Mouse (Mus musculus): ENCODE results near the gene Slc26a8.
"Not testable (repeated sequence)": the region's sequence is repeated elsewhere in the genome, so short reads cannot be mapped to it uniquely, and the experiment has no call there.

Gene Slc26a8

DNA sequence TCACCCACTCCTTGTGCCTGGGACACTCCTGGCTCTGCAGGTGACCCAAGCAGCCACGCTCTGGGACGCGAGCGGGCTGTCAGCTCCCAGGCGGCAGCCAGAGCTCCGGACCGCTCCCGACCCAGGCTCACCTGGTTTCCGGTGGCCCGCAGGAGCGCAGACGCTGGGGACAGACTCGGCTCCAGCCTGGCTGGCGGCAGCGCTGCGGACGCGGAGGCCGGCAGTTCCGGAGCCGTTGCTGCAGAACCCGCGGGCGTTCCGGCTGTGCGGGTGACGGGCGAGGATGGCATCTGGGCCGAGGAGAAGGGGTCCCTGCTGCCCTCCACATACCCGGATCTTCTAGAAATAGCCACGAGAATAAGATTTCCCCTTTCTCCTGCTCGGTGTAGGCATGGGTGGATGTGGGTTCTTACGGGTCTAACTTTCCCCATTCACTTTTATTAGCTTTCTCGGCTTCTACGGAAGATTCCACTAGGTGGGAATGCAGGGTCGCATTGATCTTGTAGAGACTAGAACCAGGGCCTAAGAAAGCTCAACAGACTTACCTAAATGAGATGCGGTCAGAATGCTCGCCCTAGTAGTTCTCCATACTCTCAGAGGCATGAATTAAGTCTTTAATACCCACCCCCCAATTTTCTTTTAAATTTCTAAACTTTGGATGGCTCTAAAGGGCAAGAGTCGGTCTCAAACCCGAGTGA is at the start of gene Slc26a8:
TSS of gene Slc26a8 (minus strand) at position 648 of the 698 bp plus-strand sequence.
- peak; percentile 61 to 69 for DNase-seq

- DNase-seq: no peak
Measured at GRCm38 (mm10) chr17:28739244-28739643, 49.2 kb upstream of the Slc26a8 start.

DNA sequence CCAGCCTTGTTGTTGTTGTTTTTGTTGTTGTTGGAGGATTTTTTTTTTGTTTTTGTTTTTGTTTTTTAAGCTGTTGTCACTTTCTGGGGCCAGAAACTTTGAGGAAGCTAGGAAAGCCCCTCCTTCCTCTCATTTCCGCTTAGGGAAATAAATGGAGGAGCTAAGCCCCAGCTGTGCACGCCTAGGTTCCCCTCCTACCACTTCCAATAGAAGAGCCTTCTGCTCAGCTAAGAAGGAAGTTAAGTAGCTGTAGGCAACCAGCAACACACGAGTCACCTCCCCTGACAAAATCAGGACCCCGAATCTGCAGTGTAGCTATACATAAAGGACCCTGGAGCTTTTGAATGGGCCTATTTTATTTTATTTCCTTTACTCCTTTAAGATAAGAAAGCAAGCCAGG is 47.9 kb upstream of the Slc26a8 start:
- no peak for DNase-seq

GRCm38 (mm10) chr17:28736486-28736885 is 46.5 kb upstream of the Slc26a8 start:
- DNase-seq: no peak

- no peak for DNase-seq
Measured at GRCm38 (mm10) chr17:28735317-28736105, 45.5 kb upstream of the Slc26a8 start.

DNA sequence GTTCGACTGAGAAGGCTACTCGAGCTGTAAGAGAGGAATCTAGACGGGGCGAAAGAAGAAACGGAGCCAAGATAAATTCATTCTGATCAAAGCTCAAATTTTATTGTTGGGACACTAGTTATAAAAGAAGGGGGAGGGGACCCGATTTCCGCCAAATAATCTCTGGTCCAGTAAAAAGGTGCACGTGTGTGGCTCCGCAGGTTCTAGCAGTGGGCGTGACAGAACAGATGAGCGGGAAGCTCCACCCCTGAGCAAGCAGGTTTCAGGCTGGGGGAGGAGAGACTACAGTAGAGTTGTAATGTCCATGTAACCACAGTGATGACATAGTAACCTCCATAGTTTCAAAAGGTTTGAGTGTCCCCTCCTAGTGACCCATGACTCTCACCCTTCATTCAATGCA is 37.5 kb upstream of the Slc26a8 start:
- DNase-seq: not testable (repeated sequence)

- DNase-seq: no peak
Measured at GRCm38 (mm10) chr17:28725783-28726182, 35.8 kb upstream of the Slc26a8 start, which contains the start of gene AC170998.1. AC170998.1 (plus strand) TSS chr17:28726083.

GRCm38 (mm10) chr17:28717535-28717934 is 27.5 kb upstream of the Slc26a8 start:
- DNase-seq: no peak

DNA sequence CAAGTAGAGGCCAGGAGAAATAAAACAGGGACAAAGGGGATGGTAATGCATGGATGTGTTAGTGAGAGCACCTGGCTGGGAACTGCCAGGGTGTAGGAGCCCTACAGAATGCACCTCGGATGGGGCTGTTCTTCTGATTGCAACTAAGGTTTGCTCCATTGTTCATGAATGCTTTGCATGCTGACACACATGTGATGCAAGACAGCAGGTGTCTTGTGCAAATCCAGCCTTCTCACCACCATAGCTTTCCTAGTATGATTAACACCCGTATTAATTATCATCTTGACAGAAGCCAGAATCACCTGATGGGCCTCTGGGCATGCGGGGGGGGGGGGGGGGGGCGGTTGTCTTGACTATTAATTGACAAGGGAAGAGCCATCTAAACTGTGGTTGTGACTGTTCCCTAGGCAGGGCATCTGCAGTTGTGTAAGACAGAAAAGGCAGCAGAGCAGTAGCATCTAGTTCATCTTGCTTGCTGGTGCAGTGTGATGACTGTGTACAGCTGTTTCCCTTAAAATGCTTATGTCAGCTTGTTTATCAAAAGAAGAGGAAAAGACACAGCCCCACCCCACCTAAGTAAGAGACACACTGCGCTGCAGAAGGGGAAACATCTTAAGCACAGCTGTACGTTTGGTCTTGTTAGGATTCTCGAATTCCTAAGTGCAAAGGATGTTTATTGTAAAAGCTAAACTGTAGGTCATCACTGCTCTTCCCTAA is 26.0 kb upstream of the Slc26a8 start:
- DNase-seq: no peak

DNA sequence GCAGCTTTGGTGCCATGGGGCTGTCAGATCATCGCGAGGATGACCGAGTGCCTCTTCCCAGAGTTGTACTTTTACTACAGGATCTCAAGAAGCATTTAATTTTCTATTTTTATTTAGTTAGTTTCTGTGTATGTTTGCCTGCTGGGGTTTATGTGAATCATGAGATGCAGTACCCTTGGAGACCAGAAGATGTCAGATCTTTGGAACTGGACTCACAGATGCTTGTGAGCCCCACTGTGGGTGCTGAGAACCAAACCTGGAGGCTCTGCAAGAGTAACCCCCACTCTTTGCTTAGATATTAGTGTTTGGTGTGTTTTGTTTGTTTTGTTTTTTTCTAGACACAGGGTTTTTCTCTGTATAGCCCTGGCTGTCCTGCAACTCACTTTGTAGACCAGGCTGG is 24.0 kb upstream of the Slc26a8 start:
- DNase-seq: no peak

DNA sequence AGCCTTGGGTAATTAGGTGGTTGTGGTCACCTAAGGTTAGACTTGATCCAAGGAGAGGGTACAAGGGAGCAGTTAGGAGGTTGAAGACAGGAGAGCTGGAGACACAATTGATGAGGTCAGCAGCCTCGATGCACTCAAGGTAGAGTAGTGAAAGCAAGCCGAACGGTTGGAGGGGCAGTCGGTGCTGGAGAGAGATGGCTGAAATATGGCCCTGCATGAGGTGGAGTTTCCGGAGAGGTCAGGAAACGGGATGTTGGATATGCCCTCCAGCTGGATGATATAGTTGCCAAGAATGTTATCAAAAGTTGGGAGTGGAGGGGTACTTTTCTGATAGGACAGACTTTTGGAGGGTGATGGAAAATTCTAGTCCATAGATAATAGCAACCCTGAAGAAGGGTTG is 22.3 kb upstream of the Slc26a8 start:
- no peak for DNase-seq

DNA sequence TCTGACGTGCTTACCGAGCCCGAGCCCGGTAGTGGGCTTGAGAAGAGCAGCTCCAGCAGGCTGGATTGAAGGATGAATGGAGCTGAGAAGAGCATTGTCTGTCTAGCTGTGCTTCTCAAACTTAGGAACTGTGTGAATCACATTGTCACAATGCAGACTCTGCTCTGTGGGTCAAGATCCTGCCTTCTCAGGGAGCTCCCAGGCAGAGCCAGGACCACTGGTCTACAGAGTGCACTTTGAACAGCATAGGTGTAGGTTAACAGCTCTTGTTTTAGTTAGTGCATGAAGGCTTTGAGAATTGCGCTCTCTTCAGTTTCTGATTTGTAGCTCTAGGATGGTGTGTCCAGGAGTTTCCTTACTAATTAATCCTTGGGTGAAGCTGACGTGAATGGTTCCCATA is 21.2 kb upstream of the Slc26a8 start:
- no peak for DNase-seq

- DNase-seq: no peak
Measured at GRCm38 (mm10) chr17:28710291-28710688, 20.3 kb upstream of the Slc26a8 start.

GRCm38 (mm10) chr17:28709552-28710290 is 19.7 kb upstream of the Slc26a8 start:
- no peak for DNase-seq

GRCm38 (mm10) chr17:28708989-28709388 is 19.0 kb upstream of the Slc26a8 start:
- DNase-seq: no peak

DNA sequence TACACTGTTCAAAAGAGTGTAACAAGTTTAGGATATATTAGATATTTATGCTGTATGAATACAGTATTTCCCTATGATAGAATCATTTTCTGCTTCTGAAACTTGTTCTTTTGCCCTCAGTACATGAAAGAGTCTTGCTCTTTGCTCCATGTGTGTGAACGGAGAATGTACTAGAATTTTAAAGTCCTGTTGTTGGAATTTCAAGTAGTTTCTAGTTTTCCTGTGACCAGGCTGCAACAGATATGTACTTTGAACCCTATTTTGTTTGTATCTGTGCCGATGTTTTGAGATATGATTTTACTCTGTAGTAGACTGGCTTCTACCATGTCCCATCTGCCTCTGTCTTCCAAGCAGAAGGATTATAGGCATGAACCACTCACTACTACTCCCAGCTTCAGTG is 17.8 kb upstream of the Slc26a8 start:
- no peak for DNase-seq

GRCm38 (mm10) chr17:28707136-28707627 is 17.1 kb upstream of the Slc26a8 start:
- no peak for DNase-seq

- DNase-seq: no peak
Measured at GRCm38 (mm10) chr17:28706697-28707096, 16.7 kb upstream of the Slc26a8 start.

GRCm38 (mm10) chr17:28702646-28703045 is 12.6 kb upstream of the Slc26a8 start:
- DNase-seq: no peak

DNA sequence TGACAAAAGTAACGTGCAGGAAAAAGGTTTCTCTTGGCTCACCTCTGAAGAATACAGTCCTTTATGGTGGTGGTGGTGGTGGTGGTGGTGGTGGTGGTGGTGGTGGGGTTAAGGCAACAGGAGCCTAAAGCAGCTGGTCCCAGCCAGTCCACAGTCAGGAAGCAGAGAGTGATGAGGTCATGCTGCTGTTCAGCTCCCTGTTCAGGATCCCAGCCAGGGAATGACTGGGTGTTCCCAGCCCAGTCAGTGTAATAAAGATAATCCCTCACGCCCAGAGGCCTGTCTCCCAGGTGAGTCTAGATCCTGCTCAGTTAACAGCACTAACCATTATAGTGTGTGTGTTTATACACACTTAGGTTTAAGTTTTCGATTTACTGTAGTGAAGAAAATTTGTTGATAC is 11.7 kb upstream of the Slc26a8 start:
- DNase-seq: no peak

- DNase-seq: no peak
Measured at GRCm38 (mm10) chr17:28701171-28701570, 11.1 kb upstream of the Slc26a8 start.

DNA sequence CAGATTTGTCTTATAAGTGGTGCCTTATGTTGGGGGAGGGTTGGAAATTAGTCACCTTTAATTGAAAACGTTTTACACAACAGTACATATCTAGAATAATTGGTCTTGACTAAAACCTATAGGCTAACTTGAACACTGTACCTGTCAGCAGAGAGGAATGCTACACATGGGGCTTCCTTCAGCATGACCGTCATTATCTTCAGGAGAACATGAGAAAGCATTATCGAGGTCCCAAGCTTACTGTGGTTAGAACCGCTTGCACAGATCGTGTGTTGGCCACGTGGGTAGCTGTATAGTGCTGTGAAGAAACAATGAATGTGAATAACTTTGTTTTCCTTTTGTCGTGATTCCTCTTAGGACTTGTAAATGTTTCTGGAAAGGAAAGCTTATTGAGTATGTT is 9.8 kb upstream of the Slc26a8 start:
- no peak for DNase-seq

GRCm38 (mm10) chr17:28698672-28699071 is 8.6 kb upstream of the Slc26a8 start:
- DNase-seq: no peak

Measured in cerebellum, postnatal 14 days (tissue).